Mouse (Mus musculus) neural tube, embryonic 13.5 days (tissue): ENCODE data around the gene Akt3. TPM values are rescaled to one million over a fixed set of nuclear protein-coding genes. Genes with fewer than 3 reads are reported as not detected.

Source experiments
- ATAC-seq: fragments of 200-750 bp; cut with Nextera tagmentation; 2 replicates; pipeline ENCODE4 v1.8.0; 2017; ENCODE audit warnings: low read depth, mild to moderate bottlenecking, moderate TSS enrichment, moderate library complexity
- H3K27ac ChIP-seq: fragments of 300-500 bp; sonication (generic); replicated peaks from 2 replicates; pipeline ENCODE4 v1.5.1; 2015; ENCODE audit warnings: moderate library complexity, mild to moderate bottlenecking, inconsistent platforms
- H3K27me3 ChIP-seq: fragments of 300-500 bp; sonication (generic); 2 replicates; pipeline ENCODE4 v1.6.1; 2015; ENCODE audit warnings: mild to moderate bottlenecking, inconsistent platforms
- H3K36me3 ChIP-seq: fragments of 300-500 bp; sonication (generic); 2 replicates; pipeline ENCODE4 v1.6.1; 2015; ENCODE audit warnings: mild to moderate bottlenecking, inconsistent platforms
- H3K4me1 ChIP-seq: fragments of 300-500 bp; sonication (generic); replicated peaks from 2 replicates; pipeline ENCODE4 v1.6.1; 2015; ENCODE audit warnings: inconsistent platforms
- H3K4me2 ChIP-seq: fragments of 300-500 bp; sonication (generic); 2 replicates; pipeline ENCODE4 v1.6.1; 2015; ENCODE audit warnings: inconsistent platforms, mild to moderate bottlenecking, moderate library complexity
- H3K4me3 ChIP-seq: fragments of 300-500 bp; sonication (generic); 2 replicates; pipeline ENCODE4 v1.5.1; 2015; ENCODE audit warnings: mild to moderate bottlenecking, inconsistent platforms
- H3K9ac ChIP-seq: fragments of 300-500 bp; sonication (generic); 2 replicates; pipeline ENCODE4 v1.6.1; 2015; ENCODE audit warnings: moderate library complexity, mild to moderate bottlenecking, inconsistent platforms
- H3K9me3 ChIP-seq: fragments of 300-500 bp; sonication (generic); 2 replicates; pipeline ENCODE4 v1.6.1; 2016; ENCODE audit warnings: inconsistent platforms
- WGBS: fragments of 180-500 bp; shearing (Covaris S2); methylation state at CpG from one replicate; pipeline ENCODE4 v1.1.7; 2015; 5-methylcytosine and 5-hydroxymethylcytosine counted together
- polyA plus RNA-seq: library from polyadenylated mRNA; unstranded; fragments of >200 nt; fragmentation: Nextera tagmentation; extraction: Ambion mirVana; gene quantifications from 2 replicates; pipeline ENCODE4 v1.2.1, GENCODE M21; 2015

Gene Akt3
- polyA plus RNA-seq, 1 experiment from 2014 or later, result 19.6 TPM

DNA sequence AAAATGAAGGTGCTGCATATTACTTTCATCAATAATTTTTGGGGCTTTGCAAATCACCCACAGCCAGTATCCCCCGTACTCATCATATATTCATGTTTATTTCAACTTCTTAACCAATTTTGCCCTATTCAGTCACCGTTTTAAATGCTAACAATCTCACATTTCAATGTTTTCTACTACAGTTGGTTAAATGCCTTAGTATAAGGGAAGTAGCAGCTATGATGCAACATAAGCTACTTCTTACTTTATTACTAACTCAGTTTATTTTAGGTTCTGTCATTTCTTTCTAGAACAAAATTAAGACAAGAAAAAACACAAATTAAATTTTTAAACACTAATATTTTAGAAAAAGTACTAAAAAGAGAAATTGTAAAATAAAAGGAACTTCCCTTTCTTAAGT lies 78.4 kb downstream of the Akt3 start:
- Histone ChIP-seq H3K4me1 (peaks cover 12% of the 10 kb centered on the region), H3K4me2 (no peak overlapping the region), H3K36me3 (no peaks in the 10 kb centered on the region), H3K27ac (no peak overlapping the region), H3K9ac (no peak overlapping the region), H3K27me3 (no peaks in the 10 kb centered on the region), H3K9me3 (no peaks in the 10 kb centered on the region), H3K4me3 (no peak overlapping the region)
- 89% methylated on average over 2 of the region's 2 CpGs for WGBS
- ATAC-seq, result no peak

DNA sequence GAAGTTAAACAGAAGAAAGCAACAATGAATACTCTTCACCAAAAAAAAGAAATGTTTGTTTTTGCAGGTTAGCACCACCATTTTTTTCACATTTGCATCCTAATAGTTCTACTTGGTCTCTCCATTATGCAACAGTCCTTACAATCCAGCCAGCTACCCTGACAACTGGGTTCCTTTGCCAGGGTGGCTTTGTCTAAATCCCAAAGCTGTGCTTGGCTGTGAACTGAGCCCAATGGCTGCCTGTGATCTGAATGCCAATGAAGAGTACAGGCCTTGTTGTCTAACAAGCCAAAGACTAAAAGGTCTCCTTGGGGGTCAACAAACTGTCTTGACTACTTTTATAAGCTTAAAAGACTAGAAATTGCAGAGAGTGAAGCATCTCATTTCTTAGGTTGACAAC lies 82.6 kb downstream of the Akt3 start:
- Histone ChIP-seq H3K4me3 (no peak overlapping the region), H3K4me2 (no peak overlapping the region), H3K4me1 (peaks cover 22% of the 10 kb centered on the region), H3K9ac (no peak overlapping the region), H3K27me3 (no peaks in the 10 kb centered on the region), H3K36me3 (no peaks in the 10 kb centered on the region), H3K27ac (no peak overlapping the region), H3K9me3 (no peaks in the 10 kb centered on the region)
- peak; percentile 93 for ATAC-seq

DNA sequence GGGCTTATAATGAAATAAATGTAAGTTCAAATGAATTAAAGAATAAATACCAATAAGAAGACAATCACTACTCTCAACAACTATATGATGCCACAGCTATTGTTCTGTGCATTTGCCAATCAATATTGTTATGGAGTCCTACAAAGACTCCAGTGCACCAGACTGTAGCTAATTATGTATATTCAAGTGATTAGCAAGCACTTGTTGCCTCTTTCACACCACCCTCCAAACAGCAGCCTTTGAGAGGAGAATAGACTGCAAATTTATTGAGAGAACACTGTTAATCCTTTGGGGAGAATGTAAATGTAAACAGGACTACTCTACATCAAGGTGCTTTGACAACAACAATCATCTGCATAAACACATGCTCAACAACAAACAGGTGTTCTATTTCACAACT lies 86.7 kb downstream of the Akt3 start:
- peaks cover 17% of the 10 kb centered on the region for H3K4me1 ChIP-seq
- H3K36me3 ChIP-seq, result no peaks in the 10 kb centered on the region
- no peaks in the 10 kb centered on the region for H3K9me3 ChIP-seq
- no peak overlapping the region for H3K4me2 ChIP-seq
- no peaks in the 10 kb centered on the region for H3K27me3 ChIP-seq
- no peak for ATAC-seq
- H3K9ac ChIP-seq, result no peak overlapping the region
- no peak overlapping the region for H3K4me3 ChIP-seq
- H3K27ac ChIP-seq, result no peak overlapping the region

DNA sequence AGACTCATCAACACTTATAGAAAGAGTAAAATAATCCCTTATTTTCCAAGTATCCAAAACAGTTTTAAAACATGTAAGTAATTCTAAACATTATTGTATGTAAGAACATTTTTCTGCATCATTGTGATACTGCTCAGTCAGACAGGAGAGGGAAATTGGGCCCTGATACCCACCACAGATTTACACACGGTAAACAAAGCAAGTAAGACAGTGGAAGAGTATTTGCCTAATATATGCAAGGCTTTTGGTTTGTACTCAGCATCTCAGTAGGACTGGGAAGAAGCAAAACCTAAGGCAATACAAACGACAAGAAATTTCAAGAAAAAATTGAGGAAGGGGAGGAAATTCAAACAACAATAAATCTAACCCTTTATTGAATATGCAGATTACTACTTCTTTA lies 92.2 kb downstream of the Akt3 start:
- no peak for ATAC-seq
- H3K36me3 ChIP-seq, result no peaks in the 10 kb centered on the region
- H3K9me3 ChIP-seq, result no peaks in the 10 kb centered on the region
- H3K27ac ChIP-seq, result no peak overlapping the region
- WGBS, result 25% methylated on average over 2 of the region's 2 CpGs
- no peaks in the 10 kb centered on the region for H3K4me1 ChIP-seq
- H3K4me2 ChIP-seq, result no peak overlapping the region
- no peaks in the 10 kb centered on the region for H3K27me3 ChIP-seq
- no peak overlapping the region for H3K9ac ChIP-seq
- no peak overlapping the region for H3K4me3 ChIP-seq

DNA sequence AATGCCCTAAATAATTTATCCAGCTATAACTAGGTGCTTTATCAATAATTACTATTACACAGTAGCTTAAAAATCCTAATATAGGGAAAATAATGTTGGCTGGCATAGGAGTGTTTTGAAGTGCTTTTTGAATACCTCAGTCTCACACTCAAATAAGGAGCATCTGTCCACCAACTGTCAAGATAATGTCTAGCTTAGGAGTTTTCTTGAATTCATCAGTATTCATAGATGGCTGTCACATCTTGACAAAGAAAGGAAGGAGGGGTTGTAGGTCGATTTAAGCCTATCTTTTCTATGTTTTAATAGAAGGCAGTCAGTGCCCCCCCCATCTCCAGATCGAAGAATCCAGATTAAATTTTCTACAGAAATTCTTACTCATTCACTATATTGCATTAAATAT lies 92.7 kb downstream of the Akt3 start:
- 69% methylated on average over 2 of the region's 2 CpGs for WGBS
- H3K9me3 ChIP-seq, result no peaks in the 10 kb centered on the region

DNA sequence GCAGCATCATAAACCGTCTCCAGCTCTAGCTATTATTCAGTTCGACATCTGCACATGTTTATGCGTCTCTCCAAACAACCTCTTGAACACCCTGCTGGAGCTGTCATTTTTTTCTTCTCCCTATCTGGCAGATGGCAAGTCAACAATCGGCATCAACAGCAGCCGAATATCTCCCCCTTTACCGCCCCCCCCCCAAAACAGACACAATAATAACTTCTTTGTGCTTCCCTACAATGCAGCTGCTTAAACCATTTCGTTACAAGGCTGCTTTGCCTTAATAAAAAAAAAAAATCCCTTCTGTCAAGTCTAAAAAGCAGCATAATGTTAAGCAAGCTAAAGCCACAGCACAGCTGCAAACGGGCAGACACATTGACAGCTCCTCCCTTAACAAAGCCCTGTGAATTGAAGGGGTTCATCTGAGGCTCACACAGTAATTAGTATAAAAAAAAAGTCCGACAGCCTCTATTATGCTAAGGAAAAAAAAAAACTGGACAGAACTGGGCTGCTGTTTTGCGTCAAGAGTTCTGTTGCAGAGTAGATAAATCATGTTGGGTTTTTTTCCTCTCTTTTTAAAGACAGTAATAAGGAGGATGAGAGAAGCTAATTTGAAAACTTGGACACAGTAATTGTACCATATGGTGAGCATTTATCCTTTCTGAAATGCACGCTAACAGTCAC lies 107.5 kb downstream of the Akt3 start:
- Histone ChIP-seq H3K4me3 (peak overlapping the region; percentile 23), H3K9ac (peak overlapping the region; percentile 59)

More for the DNA sequence above, 92.7 kb downstream of the Akt3 start:
- H3K4me1 ChIP-seq, result no peaks in the 10 kb centered on the region
- no peaks in the 10 kb centered on the region for H3K27me3 ChIP-seq
- no peak overlapping the region for H3K4me2 ChIP-seq
- H3K27ac ChIP-seq, result no peak overlapping the region
- no peak for ATAC-seq
- no peak overlapping the region for H3K9ac ChIP-seq
- H3K36me3 ChIP-seq, result no peaks in the 10 kb centered on the region
- no peak overlapping the region for H3K4me3 ChIP-seq

DNA sequence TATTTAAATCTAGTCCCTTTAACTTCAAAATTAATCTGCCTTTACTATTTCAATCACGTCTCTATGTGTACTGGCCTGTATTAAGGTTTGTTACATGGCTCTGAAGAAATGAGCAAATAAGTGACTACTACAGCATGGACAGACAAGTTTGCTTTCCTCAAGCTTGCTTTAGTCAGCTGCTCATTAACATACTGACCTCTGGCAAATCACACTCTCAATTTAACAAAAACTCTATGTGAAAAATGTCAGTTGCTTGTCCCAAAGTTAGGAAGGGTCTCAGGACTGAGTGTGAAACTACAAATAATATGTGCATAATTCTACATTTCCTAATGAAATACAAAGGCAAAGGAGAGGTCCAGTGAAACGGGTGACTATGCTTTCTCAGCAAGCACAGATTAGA lies 109.3 kb downstream of the Akt3 start:
- H3K9me3 ChIP-seq, result no peaks in the 10 kb centered on the region
- H3K36me3 ChIP-seq, result no peaks in the 10 kb centered on the region
- no peak overlapping the region for H3K9ac ChIP-seq
- WGBS, result 21% methylated on average over 2 of the region's 2 CpGs
- H3K27ac ChIP-seq, result no peak overlapping the region
- no peak overlapping the region for H3K4me2 ChIP-seq
- no peak overlapping the region for H3K4me3 ChIP-seq
- no peaks in the 10 kb centered on the region for H3K27me3 ChIP-seq
- no peak for ATAC-seq
- H3K4me1 ChIP-seq, result peaks cover 15% of the 10 kb centered on the region

More for the DNA sequence above, 107.5 kb downstream of the Akt3 start:
- peak overlapping the region; percentile 77 for H3K27ac ChIP-seq
- ATAC-seq, result peak; percentile 65; the same call in 1 of the 2 replicates
- peaks cover 15% of the 10 kb centered on the region for H3K4me1 ChIP-seq
- H3K9me3 ChIP-seq, result no peaks in the 10 kb centered on the region
- 6% methylated on average over 11 of the region's 11 CpGs for WGBS
- no peaks in the 10 kb centered on the region for H3K36me3 ChIP-seq
- H3K27me3 ChIP-seq, result no peaks in the 10 kb centered on the region
- peak overlapping the region; percentile 48 for H3K4me2 ChIP-seq

DNA sequence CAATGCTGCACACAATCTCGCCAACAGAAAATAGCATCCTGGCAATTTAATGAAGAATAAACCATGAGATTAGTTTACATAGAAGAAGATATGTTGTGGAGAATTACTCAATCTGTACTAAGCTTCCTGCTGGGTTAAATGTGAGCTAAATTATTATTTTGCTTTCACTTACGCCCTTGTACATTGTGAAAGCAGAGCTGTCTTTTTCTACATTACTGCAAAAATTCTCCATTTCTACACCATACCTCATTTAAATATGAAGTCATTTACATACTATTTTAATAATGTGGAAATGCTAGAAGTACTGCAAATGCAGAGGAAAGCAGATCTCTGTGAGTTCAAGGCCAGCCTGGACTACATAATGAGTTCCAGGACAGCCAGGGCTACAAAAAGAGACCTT lies 116.5 kb downstream of the Akt3 start:
- Histone ChIP-seq H3K4me2 (no peak overlapping the region), H3K36me3 (no peaks in the 10 kb centered on the region), H3K4me1 (no peaks in the 10 kb centered on the region), H3K9me3 (no peaks in the 10 kb centered on the region), H3K9ac (no peak overlapping the region), H3K27me3 (no peaks in the 10 kb centered on the region), H3K4me3 (no peak overlapping the region), H3K27ac (no peak overlapping the region)
- no peak for ATAC-seq
- WGBS, result 83% methylated on average over 2 of the region's 2 CpGs

DNA sequence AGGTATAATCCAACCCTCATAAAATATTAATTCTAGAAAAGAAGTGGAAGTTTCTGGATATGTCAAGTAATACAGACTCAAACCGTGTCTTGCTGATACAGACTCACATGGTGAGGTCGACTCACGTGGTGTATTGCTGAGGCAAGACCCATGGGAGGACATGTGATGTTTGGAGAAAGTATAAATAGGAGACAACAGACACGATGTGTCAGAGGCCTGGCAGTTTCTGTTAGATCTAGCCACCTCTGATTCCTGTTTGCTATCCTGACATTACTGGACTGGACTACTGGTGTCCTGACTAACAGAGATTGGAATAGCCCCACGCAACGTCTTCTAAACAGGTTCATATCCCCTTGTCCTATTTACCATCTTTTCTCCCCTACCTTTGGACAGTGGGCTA lies 118.4 kb downstream of the Akt3 start:
- H3K9me3 ChIP-seq, result no peaks in the 10 kb centered on the region
- no peaks in the 10 kb centered on the region for H3K36me3 ChIP-seq
- 85% methylated on average over 6 of the region's 6 CpGs for WGBS
- no peak overlapping the region for H3K27ac ChIP-seq
- H3K4me1 ChIP-seq, result no peaks in the 10 kb centered on the region
- H3K27me3 ChIP-seq, result no peaks in the 10 kb centered on the region
- no peak overlapping the region for H3K9ac ChIP-seq
- no peak overlapping the region for H3K4me2 ChIP-seq
- no peak overlapping the region for H3K4me3 ChIP-seq
- ATAC-seq, result no peak

DNA sequence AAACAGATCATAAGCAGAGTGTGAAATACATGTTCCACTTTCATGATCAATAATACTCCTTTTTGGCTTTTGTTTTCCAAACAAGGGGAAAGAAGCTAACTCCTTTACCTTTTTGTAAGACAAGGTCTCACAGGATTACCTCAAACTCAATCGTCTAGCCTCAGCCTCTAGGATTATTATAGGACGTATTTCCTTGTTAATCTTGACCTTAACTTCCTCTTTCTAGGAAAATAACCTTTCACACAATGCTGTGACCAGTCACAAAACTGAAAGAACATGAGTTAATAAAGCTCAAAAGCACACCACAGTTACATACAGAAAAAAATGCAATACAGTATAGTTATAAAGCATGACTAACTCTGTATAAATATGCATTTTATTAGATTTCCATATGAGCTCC lies 126.5 kb downstream of the Akt3 start:
- ATAC-seq, result no peak
- WGBS, result 84% methylated on average over 2 of the region's 2 CpGs
- H3K9me3 ChIP-seq, result no peaks in the 10 kb centered on the region
- no peak overlapping the region for H3K27ac ChIP-seq
- no peaks in the 10 kb centered on the region for H3K36me3 ChIP-seq
- H3K4me1 ChIP-seq, result no peaks in the 10 kb centered on the region
- no peak overlapping the region for H3K4me2 ChIP-seq
- no peak overlapping the region for H3K4me3 ChIP-seq
- no peaks in the 10 kb centered on the region for H3K27me3 ChIP-seq
- no peak overlapping the region for H3K9ac ChIP-seq

DNA sequence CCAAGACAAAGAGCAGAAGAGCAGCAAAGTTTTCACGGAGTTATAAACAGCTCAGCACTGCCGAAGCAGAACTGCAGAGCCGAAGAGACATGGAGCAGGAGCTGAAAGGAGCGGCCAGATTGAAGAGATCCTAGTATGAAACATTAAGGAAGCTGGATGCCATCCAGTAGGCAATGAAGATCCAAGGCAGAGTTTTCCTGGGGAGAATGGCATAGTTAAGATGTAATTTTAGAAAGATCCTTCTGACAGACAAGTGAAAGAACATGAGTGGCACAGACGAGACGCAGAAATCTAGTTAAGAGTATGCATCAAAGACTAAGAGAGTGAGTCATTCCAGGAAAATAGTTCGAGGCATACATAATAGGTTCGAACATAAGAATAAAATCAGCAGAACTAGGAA lies 131.3 kb downstream of the Akt3 start:
- no peak overlapping the region for H3K4me2 ChIP-seq
- H3K9me3 ChIP-seq, result no peaks in the 10 kb centered on the region
- ATAC-seq, result no peak
- H3K4me1 ChIP-seq, result no peaks in the 10 kb centered on the region
- no peaks in the 10 kb centered on the region for H3K27me3 ChIP-seq
- WGBS, result 88% methylated on average over 8 of the region's 8 CpGs
- peaks cover 3% of the 10 kb centered on the region; the same call in 1 of the 2 replicates for H3K36me3 ChIP-seq
- no peak overlapping the region for H3K9ac ChIP-seq
- H3K4me3 ChIP-seq, result no peak overlapping the region
- no peak overlapping the region for H3K27ac ChIP-seq

DNA sequence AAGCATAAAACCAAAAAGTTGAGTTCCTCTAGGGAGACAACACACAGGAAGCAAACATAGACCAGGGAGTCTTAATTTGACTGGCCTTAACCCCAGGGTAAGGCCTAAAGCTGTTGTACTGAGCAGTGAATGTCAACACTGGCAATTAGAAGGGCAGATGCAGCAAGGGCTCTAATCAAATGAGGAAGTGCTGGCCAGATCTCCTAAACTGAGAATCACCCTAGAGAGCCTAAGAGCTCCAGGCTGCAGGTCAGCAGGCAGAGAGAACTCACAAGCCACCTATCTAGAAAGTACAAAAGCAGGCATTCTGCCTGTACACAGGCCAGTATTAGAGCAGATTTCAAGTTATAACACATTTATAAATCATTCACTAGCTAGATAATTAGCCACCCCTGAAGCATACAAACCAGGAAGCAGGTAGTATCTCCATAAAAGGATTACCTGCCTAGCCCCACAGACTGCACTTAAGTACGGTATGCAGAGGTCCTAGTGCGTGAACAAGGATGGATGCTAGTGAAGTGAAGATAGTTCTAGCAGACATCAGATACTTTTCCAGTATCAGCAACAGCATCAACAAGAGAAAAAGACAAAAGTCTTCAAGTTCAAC lies 147.2 kb downstream of the Akt3 start:
- no peak overlapping the region for H3K27ac ChIP-seq
- H3K4me3 ChIP-seq, result no peak overlapping the region
- H3K9ac ChIP-seq, result no peak overlapping the region
- 94% methylated on average over 2 of the region's 2 CpGs for WGBS
- no peaks in the 10 kb centered on the region for H3K36me3 ChIP-seq
- ATAC-seq, result no peak
- no peaks in the 10 kb centered on the region for H3K27me3 ChIP-seq
- H3K9me3 ChIP-seq, result no peaks in the 10 kb centered on the region
- no peaks in the 10 kb centered on the region for H3K4me1 ChIP-seq
- no peak overlapping the region for H3K4me2 ChIP-seq

DNA sequence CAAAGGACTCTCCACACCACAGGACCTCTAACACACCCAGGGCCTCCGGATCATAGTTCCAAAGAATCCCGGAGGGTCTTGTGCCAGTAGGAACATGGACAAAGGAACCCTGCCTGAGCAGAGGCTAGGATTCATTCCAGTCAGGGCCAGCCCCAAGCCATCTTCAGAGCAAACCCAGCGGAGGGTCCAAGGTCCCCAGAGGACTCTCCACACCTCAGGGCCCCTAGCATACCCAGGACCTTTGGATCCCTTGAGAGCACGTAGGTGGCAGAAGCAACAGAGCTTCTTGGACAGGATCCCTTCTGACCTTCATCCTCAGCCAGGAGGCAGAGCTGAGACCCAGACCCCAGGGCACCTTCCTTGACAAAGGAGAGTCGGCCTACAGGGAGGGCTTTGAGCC lies 167.5 kb downstream of the Akt3 start:
- no peaks in the 10 kb centered on the region for H3K27me3 ChIP-seq
- H3K27ac ChIP-seq, result no peak overlapping the region
- 87% methylated on average over 5 of the region's 5 CpGs for WGBS
- ATAC-seq, result no peak
- H3K4me1 ChIP-seq, result 0 out of 2 replicates have a peak, but pooled peaks cover 3% of the 10 kb centered on the region
- H3K4me2 ChIP-seq, result no peak overlapping the region
- peaks cover 6% of the 10 kb centered on the region; the same call in 1 of the 2 replicates for H3K36me3 ChIP-seq
- H3K9me3 ChIP-seq, result no peaks in the 10 kb centered on the region
- H3K4me3 ChIP-seq, result no peak overlapping the region
- H3K9ac ChIP-seq, result no peak overlapping the region
